Mouse (Mus musculus): ENCODE results near the gene Mcub.
A peak's percentile ranks its signal among the peaks of the same experiment; 100 is the strongest.

Mcub gene

GRCm38 (mm10) chr3:129887779-129888517, 82.1 kb downstream of the Mcub start:
- no peak for DNase-seq

- DNase-seq = no peak
These were observed 83.6 kb downstream of the Mcub start for GRCm38 (mm10) chr3:129886430-129886829.

GRCm38 (mm10) chr3:129885577-129885976, 84.4 kb downstream of the Mcub start:
- DNase-seq = no peak

DNA sequence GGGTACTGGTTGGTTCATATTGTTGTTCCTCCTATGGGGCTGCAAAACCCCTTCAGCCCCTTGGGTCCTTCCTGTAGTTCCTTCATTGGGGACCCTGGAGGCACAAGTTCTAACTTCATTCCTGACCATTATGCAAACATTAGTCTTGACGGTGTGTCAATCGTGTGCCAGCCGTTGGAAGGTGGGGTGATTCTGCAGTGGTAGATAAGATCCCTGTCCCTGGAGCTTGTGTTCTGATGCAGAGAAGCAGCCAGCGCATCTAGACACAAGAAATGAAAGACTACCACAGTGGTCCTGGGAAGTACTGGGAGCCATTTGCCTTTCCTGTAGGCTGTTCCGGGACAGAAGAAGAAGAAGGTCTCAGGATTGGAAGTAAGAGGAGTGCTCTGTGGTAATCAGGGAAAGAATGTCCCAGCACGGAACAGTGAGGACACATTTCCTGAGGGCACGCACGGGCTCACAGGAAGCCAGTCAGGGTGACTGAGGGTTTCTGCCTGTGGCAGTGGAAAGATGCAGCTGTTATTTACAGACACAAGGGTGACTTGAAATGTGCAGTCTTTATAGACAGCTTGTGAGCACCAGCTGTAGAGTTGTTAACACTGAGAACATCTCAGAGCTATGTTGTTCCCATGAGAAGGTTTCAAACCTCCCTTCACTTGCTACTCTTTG, 88.9 kb downstream of the Mcub start:
- DNase-seq = no peak

- DNase-seq = no peak
These were observed 90.1 kb downstream of the Mcub start for GRCm38 (mm10) chr3:129879913-129880312.

DNA sequence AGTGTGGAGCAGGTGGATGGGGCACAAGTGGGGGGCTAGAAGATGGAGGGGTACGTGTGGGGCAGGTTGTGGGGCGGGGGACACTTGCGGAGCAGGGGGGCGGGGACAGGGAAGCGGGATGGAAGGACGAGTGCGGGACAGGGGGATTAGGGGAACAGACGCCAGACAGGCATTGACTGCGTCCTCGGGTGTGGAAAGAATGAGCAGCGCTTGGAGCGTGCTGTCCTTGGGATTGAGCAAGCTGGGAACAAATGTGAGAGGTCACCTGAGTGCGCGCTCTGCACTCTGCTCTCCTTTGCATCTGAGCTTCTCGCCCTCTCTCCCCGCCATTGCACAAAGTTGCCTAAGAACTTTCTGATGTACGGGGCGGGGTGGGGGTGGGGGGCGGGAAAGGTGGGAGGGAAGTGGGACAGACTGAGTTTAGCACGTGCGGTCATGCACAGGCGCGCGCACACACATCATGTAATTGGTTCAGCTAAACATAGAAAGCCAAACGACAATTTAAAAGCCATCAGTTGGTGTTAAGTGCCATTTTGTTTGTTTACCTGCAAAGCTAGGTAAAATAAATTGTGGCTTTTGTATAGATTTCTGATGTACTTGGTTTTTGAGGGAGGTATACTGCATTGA, 90.8 kb downstream of the Mcub start:
- peak; percentile 35 to 43 for DNase-seq

DNA sequence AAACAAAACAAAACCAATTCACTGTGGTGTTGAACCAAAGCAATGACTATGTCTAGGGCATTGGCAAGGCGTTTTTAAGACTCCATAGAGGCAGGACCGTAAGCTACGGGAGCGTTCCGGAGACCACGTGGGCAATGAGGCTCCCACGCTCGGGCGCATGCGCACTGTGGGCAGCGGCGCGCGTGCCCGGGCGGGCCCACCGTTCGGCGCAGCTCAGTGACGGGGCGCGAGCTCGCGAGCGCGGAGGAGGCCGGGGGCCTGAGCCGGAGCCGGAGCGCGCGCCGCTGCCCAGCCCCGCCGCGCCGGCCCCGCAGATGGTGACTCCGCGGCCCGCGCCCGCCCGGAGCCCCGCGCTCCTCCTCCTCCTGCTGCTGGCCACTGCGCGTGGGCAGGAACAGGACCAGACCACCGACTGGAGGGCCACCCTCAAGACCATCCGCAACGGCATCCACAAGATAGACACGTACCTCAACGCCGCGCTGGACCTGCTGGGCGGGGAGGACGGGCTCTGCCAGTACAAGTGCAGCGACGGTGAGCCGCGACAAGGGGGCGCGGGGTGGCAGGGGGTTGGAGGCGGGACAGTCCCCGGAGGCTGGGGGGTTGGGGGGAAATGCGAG, 91.5 kb downstream of the Mcub start, which contains the start of gene Pla2g12a:
Gene Pla2g12a, plus strand, starts transcription at position 202 of the 617 bp plus-strand sequence.
- DNase-seq = peak; percentile 88 to 90

DNA sequence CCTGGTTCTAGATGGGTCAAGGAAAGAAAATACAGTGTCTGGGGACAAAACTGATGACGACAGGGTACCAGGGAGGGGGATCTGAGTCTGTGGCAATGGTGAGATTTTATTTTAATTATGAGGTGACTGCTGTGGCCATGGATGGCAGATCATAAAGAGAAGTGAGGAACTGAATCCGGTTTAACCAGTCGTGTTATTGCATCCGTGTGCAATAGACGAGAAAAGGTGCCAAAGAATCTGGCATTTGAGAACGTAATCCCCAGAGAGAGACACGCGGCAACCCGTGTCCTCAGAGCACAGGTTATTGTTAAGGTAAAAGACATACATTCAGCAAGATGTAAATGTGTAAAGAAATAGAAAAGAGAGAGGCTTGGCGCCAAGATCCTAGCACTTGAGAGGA, 92.7 kb downstream of the Mcub start:
- no peak for DNase-seq

All from B cell, adult 2 months (primary cell).